Mouse (Mus musculus) heart, embryonic 16.5 days (tissue): ENCODE data around the gene Lamtor1. TPM values are rescaled to one million over a fixed set of nuclear protein-coding genes. Genes with fewer than 3 reads are reported as not detected.
A peak's percentile ranks its signal among the peaks of the same experiment; 100 is the strongest.

ENCODE experiments used
- ATAC-seq: fragments of 200-750 bp; cut with Nextera tagmentation; replicated peaks from 2 replicates; pipeline ENCODE4 v1.8.0; 2017; ENCODE audit warnings: moderate number of reproducible peaks; ENCODE audit not compliant: insufficient read depth, low FRiP score; ENCODE audit errors: extremely low read depth
- H3K27ac ChIP-seq: fragments of 300-500 bp; sonication (generic); 2 replicates; pipeline ENCODE4 v1.5.1; 2014; ENCODE audit warnings: mild to moderate bottlenecking, low read length, control low read depth, moderate library complexity
- H3K27me3 ChIP-seq: fragments of 300-500 bp; sonication (generic); 2 replicates; pipeline ENCODE4 v1.6.1; 2014; ENCODE audit warnings: low read length, mixed read lengths; ENCODE audit not compliant: control insufficient read depth, insufficient read depth
- H3K36me3 ChIP-seq: fragments of 300-500 bp; sonication (generic); 2 replicates; pipeline ENCODE4 v1.6.1; 2014; ENCODE audit not compliant: control insufficient read depth, insufficient read depth
- H3K4me1 ChIP-seq: fragments of 300-500 bp; sonication (generic); 2 replicates; pipeline ENCODE4 v1.6.1; 2014; ENCODE audit warnings: low read length, mixed read lengths; ENCODE audit not compliant: control insufficient read depth, insufficient read depth
- H3K4me2 ChIP-seq: fragments of 300-500 bp; sonication (generic); 2 replicates; pipeline ENCODE4 v1.6.1; 2014; ENCODE audit warnings: low read depth, mild to moderate bottlenecking, control low read depth, low read length
- H3K4me3 ChIP-seq: fragments of 300-500 bp; sonication (generic); 2 replicates; pipeline ENCODE4 v1.5.1; 2014; ENCODE audit warnings: mild to moderate bottlenecking, control low read depth, low read length
- H3K9ac ChIP-seq: fragments of 300-500 bp; sonication (generic); 2 replicates; pipeline ENCODE4 v1.6.1; 2014; ENCODE audit warnings: low read length, control low read depth
- H3K9me3 ChIP-seq: fragments of 300-500 bp; sonication (generic); replicated peaks from 2 replicates; pipeline ENCODE4 v1.6.1; 2016; ENCODE audit warnings: low read length; ENCODE audit not compliant: control insufficient read depth
- WGBS: fragments of 180-500 bp; shearing (Covaris S2); extraction: QIAGEN DNeasy Blood & Tissue Kit; methylation state at CpG from one replicate; pipeline ENCODE4 v1.1.7; 2014; 5-methylcytosine and 5-hydroxymethylcytosine counted together
- polyA plus RNA-seq: library from polyadenylated mRNA; unstranded; fragments of >200 nt; fragmentation: Nextera tagmentation; extraction: Ambion mirVana; gene quantifications from 2 replicates; pipeline ENCODE4 v1.2.1, GENCODE M21; 2015

Gene Lamtor1
- polyA plus RNA-seq, 1 experiment from 2014 or later, result 147 TPM

- Histone ChIP-seq H3K4me2 (no peak overlapping the region), H3K9ac (no peak overlapping the region), H3K4me1 (no peaks in the 10 kb centered on the region), H3K27me3 (no peaks in the 10 kb centered on the region), H3K9me3 (no peaks in the 10 kb centered on the region), H3K36me3 (no peaks in the 10 kb centered on the region), H3K4me3 (no peak overlapping the region), H3K27ac (no peak overlapping the region)
- no peak for ATAC-seq
- 76% methylated on average over 4 of the region's 4 CpGs for WGBS
Measured at GRCm38 (mm10) chr7:101888460-101888859, 17.2 kb upstream of the Lamtor1 start.

- H3K9me3 ChIP-seq, result no peaks in the 10 kb centered on the region
- peaks cover 4% of the 10 kb centered on the region for H3K4me1 ChIP-seq
- no peak for ATAC-seq
- H3K9ac ChIP-seq, result peak overlapping the region; percentile 68
- 41% methylated on average over 9 of the region's 9 CpGs for WGBS
- H3K27ac ChIP-seq, result peak overlapping the region; percentile 89
- peak overlapping the region; percentile 59 for H3K4me2 ChIP-seq
- H3K36me3 ChIP-seq, result no peaks in the 10 kb centered on the region
- no peaks in the 10 kb centered on the region for H3K27me3 ChIP-seq
- peak overlapping the region; percentile 69 for H3K4me3 ChIP-seq
Measured at GRCm38 (mm10) chr7:101895695-101896094, 10.0 kb upstream of the Lamtor1 start.

- Histone ChIP-seq H3K4me2 (peak overlapping the region; percentile 59), H3K36me3 (no peaks in the 10 kb centered on the region), H3K27ac (peak overlapping the region; percentile 89), H3K9me3 (no peaks in the 10 kb centered on the region), H3K9ac (peak overlapping the region; percentile 71), H3K4me1 (peaks cover 4% of the 10 kb centered on the region), H3K4me3 (peak overlapping the region; percentile 69), H3K27me3 (no peaks in the 10 kb centered on the region)
- WGBS, result under 1% methylated on average over 57 of the region's 57 CpGs
- peak; percentile 97 for ATAC-seq
Measured at GRCm38 (mm10) chr7:101896104-101897066, 9.3 kb upstream of the Lamtor1 start.

- no peak overlapping the region for H3K27ac ChIP-seq
- H3K4me2 ChIP-seq, result no peak overlapping the region
- H3K4me1 ChIP-seq, result peaks cover 10% of the 10 kb centered on the region
- no peaks in the 10 kb centered on the region for H3K27me3 ChIP-seq
- no peak for ATAC-seq
- H3K9ac ChIP-seq, result no peak overlapping the region
- no peaks in the 10 kb centered on the region for H3K36me3 ChIP-seq
- no peak overlapping the region for H3K4me3 ChIP-seq
- H3K9me3 ChIP-seq, result no peaks in the 10 kb centered on the region; the same call in 1 of the 2 replicates
- WGBS, result 88% methylated on average over 16 of the region's 16 CpGs
Measured at GRCm38 (mm10) chr7:101900331-101901097, 5.2 kb upstream of the Lamtor1 start.

- Histone ChIP-seq H3K36me3 (no peaks in the 10 kb centered on the region), H3K9ac (no peak overlapping the region), H3K27me3 (no peaks in the 10 kb centered on the region), H3K4me3 (no peak overlapping the region), H3K9me3 (no peaks in the 10 kb centered on the region; the same call in 1 of the 2 replicates), H3K4me1 (peaks cover 15% of the 10 kb centered on the region), H3K4me2 (no peak overlapping the region), H3K27ac (no peak overlapping the region)
- no peak for ATAC-seq
- 94% methylated on average over 10 of the region's 10 CpGs for WGBS
Measured at GRCm38 (mm10) chr7:101901969-101902368, 3.7 kb upstream of the Lamtor1 start.

GRCm38 (mm10) chr7:101902846-101903245 is 2.9 kb upstream of the Lamtor1 start:
- no peak overlapping the region for H3K27ac ChIP-seq
- no peak for ATAC-seq
- no peak overlapping the region for H3K4me3 ChIP-seq
- H3K36me3 ChIP-seq, result no peaks in the 10 kb centered on the region
- peaks cover 15% of the 10 kb centered on the region for H3K4me1 ChIP-seq
- no peaks in the 10 kb centered on the region for H3K27me3 ChIP-seq
- no peak overlapping the region for H3K9ac ChIP-seq
- H3K9me3 ChIP-seq, result no peaks in the 10 kb centered on the region; the same call in 1 of the 2 replicates
- no peak overlapping the region for H3K4me2 ChIP-seq

GRCm38 (mm10) chr7:101906287-101906681 is 580 bp downstream of the Lamtor1 start, which contains the start of gene Tomt:
Gene Tomt (minus strand): TSS chr7:101906359.
- Histone ChIP-seq H3K4me2 (peak within 1 kb of the TSS; percentile 83), H3K9ac (peak within 1 kb of the TSS; percentile 94), H3K27ac (peak within 1 kb of the TSS; percentile 98), H3K4me1 (peaks cover 15% of the 10 kb centered on the region), H3K9me3 (no peaks in the 10 kb centered on the region; the same call in 1 of the 2 replicates), H3K27me3 (no peaks in the 10 kb centered on the region), H3K4me3 (peak within 1 kb of the TSS; percentile 86), H3K36me3 (peaks cover 12% of the 10 kb centered on the region; the same call in 1 of the 2 replicates)
- WGBS, result 10% methylated on average over 11 of the region's 11 CpGs
- no peak for ATAC-seq

GRCm38 (mm10) chr7:101906696-101907095 is 992 bp downstream of the Lamtor1 start:
- peak overlapping the region; percentile 86 for H3K4me3 ChIP-seq
- 53% methylated on average over 8 of the region's 8 CpGs for WGBS
- H3K4me2 ChIP-seq, result peak overlapping the region; percentile 61
- no peak for ATAC-seq
- H3K36me3 ChIP-seq, result peaks cover 12% of the 10 kb centered on the region
- H3K27me3 ChIP-seq, result no peaks in the 10 kb centered on the region
- peak overlapping the region; percentile 6; the same call in 1 of the 2 replicates for H3K27ac ChIP-seq
- no peaks in the 10 kb centered on the region; the same call in 1 of the 2 replicates for H3K9me3 ChIP-seq
- peaks cover 15% of the 10 kb centered on the region for H3K4me1 ChIP-seq
- H3K9ac ChIP-seq, result peak overlapping the region; percentile 94
